Mouse (Mus musculus): ENCODE results near the gene Lgr4. TPM values are rescaled to one million over a fixed set of nuclear protein-coding genes. Genes with fewer than 3 reads are reported as not detected.
A peak's percentile ranks its signal among the peaks of the same experiment; 100 is the strongest.

The Lgr4 gene
- polyA plus RNA-seq, 1 experiment from 2014 or later, result 3.5 TPM

- Histone ChIP-seq H3K36me3 (ENCODE audit: control insufficient read depth, insufficient read depth) (peaks cover 7% of the 10 kb centered on the region), H3K4me1 (ENCODE audit: control insufficient read depth, low read depth, low read length) (peaks cover 23% of the 10 kb centered on the region), H3K9ac (ENCODE audit: low read depth, low read length) (peak within 1 kb of the TSS; percentile 93), H3K4me2 (ENCODE audit: low read depth, low read length) (peak within 1 kb of the TSS; percentile 88), H3K4me3 (ENCODE audit: low read depth, low read length) (peak within 1 kb of the TSS; percentile 95), H3K27ac (ENCODE audit: low read length) (peak within 1 kb of the TSS; percentile 81), H3K9me3 (replicated peaks; ENCODE audit: control insufficient read depth, low read length) (no peaks in the 10 kb centered on the region), H3K27me3 (ENCODE audit: control insufficient read depth, insufficient read depth, low read depth, low read length) (no peaks in the 10 kb centered on the region)
- ATAC-seq (ENCODE audit: low read depth), result peak; percentile 99
- 0% methylated on average over 55 of the region's 55 CpGs for WGBS (ENCODE audit: insufficient replicate concordance)
Observed at GRCm38 (mm10) chr2:110017616-110018505, 100.4 kb downstream of the Lgr4 start, which contains the start of gene Ccdc34. Gene Ccdc34, plus strand, starts transcription at chr2:110017817.

GRCm38 (mm10) chr2:110019656-110020055 is 102.2 kb downstream of the Lgr4 start:
- peak overlapping the region; percentile 88 for H3K4me2 ChIP-seq (ENCODE audit: low read depth, low read length)
- peak overlapping the region; percentile 95 for H3K4me3 ChIP-seq (ENCODE audit: low read depth, low read length)
- no peaks in the 10 kb centered on the region for H3K27me3 ChIP-seq (ENCODE audit: control insufficient read depth, insufficient read depth, low read depth, low read length)
- no peaks in the 10 kb centered on the region for H3K9me3 ChIP-seq (replicated peaks; ENCODE audit: control insufficient read depth, low read length)
- 86% methylated on average over 4 of the region's 4 CpGs for WGBS (ENCODE audit: insufficient replicate concordance)
- H3K4me1 ChIP-seq (ENCODE audit: control insufficient read depth, low read depth, low read length), result peaks cover 23% of the 10 kb centered on the region
- no peak overlapping the region for H3K27ac ChIP-seq (ENCODE audit: low read length)
- peaks cover 11% of the 10 kb centered on the region for H3K36me3 ChIP-seq (ENCODE audit: control insufficient read depth, insufficient read depth)
- H3K9ac ChIP-seq (ENCODE audit: low read depth, low read length), result peak overlapping the region; percentile 93
- ATAC-seq (ENCODE audit: low read depth), result no peak

GRCm38 (mm10) chr2:110020430-110020829 is 103.0 kb downstream of the Lgr4 start:
- H3K9me3 ChIP-seq (replicated peaks; ENCODE audit: control insufficient read depth, low read length), result no peaks in the 10 kb centered on the region
- H3K4me1 ChIP-seq (ENCODE audit: control insufficient read depth, low read depth, low read length), result peaks cover 23% of the 10 kb centered on the region
- H3K27me3 ChIP-seq (ENCODE audit: control insufficient read depth, insufficient read depth, low read depth, low read length), result no peaks in the 10 kb centered on the region
- no peak overlapping the region for H3K9ac ChIP-seq (ENCODE audit: low read depth, low read length)
- H3K27ac ChIP-seq (ENCODE audit: low read length), result no peak overlapping the region
- H3K4me2 ChIP-seq (ENCODE audit: low read depth, low read length), result peak overlapping the region; percentile 88; the same call in 1 of the 2 replicates
- H3K36me3 ChIP-seq (ENCODE audit: control insufficient read depth, insufficient read depth), result peaks cover 11% of the 10 kb centered on the region
- H3K4me3 ChIP-seq (ENCODE audit: low read depth, low read length), result no peak overlapping the region
- no peak for ATAC-seq (ENCODE audit: low read depth)
- 83% methylated on average over 1 of the region's 1 CpGs for WGBS (ENCODE audit: insufficient replicate concordance)

GRCm38 (mm10) chr2:110036265-110036664 is 118.8 kb downstream of the Lgr4 start:
- Histone ChIP-seq H3K4me2 (ENCODE audit: low read depth, low read length) (no peak overlapping the region), H3K4me3 (ENCODE audit: low read depth, low read length) (no peak overlapping the region), H3K4me1 (ENCODE audit: control insufficient read depth, low read depth, low read length) (no peaks in the 10 kb centered on the region; the same call in 1 of the 2 replicates), H3K9me3 (replicated peaks; ENCODE audit: control insufficient read depth, low read length) (no peaks in the 10 kb centered on the region), H3K36me3 (ENCODE audit: control insufficient read depth, insufficient read depth) (peaks cover 13% of the 10 kb centered on the region), H3K27ac (ENCODE audit: low read length) (no peak overlapping the region), H3K27me3 (ENCODE audit: control insufficient read depth, insufficient read depth, low read depth, low read length) (no peaks in the 10 kb centered on the region), H3K9ac (ENCODE audit: low read depth, low read length) (no peak overlapping the region)
- ATAC-seq (ENCODE audit: low read depth), result no peak
- 54% methylated on average over 4 of the region's 4 CpGs for WGBS (ENCODE audit: insufficient replicate concordance)

GRCm38 (mm10) chr2:110036665-110037064 is 119.2 kb downstream of the Lgr4 start:
- ATAC-seq (ENCODE audit: low read depth), result no peak; the same call in 1 of the 2 replicates
- Histone ChIP-seq H3K36me3 (ENCODE audit: control insufficient read depth, insufficient read depth) (peaks cover 15% of the 10 kb centered on the region), H3K4me3 (ENCODE audit: low read depth, low read length) (no peak overlapping the region), H3K27ac (ENCODE audit: low read length) (no peak overlapping the region), H3K9ac (ENCODE audit: low read depth, low read length) (peak overlapping the region; percentile 4; the same call in 1 of the 2 replicates), H3K27me3 (ENCODE audit: control insufficient read depth, insufficient read depth, low read depth, low read length) (no peaks in the 10 kb centered on the region), H3K4me2 (ENCODE audit: low read depth, low read length) (no peak overlapping the region), H3K4me1 (ENCODE audit: control insufficient read depth, low read depth, low read length) (no peaks in the 10 kb centered on the region; the same call in 1 of the 2 replicates), H3K9me3 (replicated peaks; ENCODE audit: control insufficient read depth, low read length) (no peaks in the 10 kb centered on the region)
- 59% methylated on average over 4 of the region's 4 CpGs for WGBS (ENCODE audit: insufficient replicate concordance)

GRCm38 (mm10) chr2:110037221-110037620 is 119.8 kb downstream of the Lgr4 start:
- Histone ChIP-seq H3K9ac (ENCODE audit: low read depth, low read length) (no peak overlapping the region), H3K27ac (ENCODE audit: low read length) (no peak overlapping the region), H3K36me3 (ENCODE audit: control insufficient read depth, insufficient read depth) (peaks cover 15% of the 10 kb centered on the region), H3K4me3 (ENCODE audit: low read depth, low read length) (no peak overlapping the region), H3K27me3 (ENCODE audit: control insufficient read depth, insufficient read depth, low read depth, low read length) (no peaks in the 10 kb centered on the region), H3K9me3 (replicated peaks; ENCODE audit: control insufficient read depth, low read length) (no peaks in the 10 kb centered on the region), H3K4me2 (ENCODE audit: low read depth, low read length) (no peak overlapping the region), H3K4me1 (ENCODE audit: control insufficient read depth, low read depth, low read length) (no peaks in the 10 kb centered on the region; the same call in 1 of the 2 replicates)
- WGBS (ENCODE audit: insufficient replicate concordance), result 72% methylated on average over 2 of the region's 2 CpGs
- ATAC-seq (ENCODE audit: low read depth), result no peak

GRCm38 (mm10) chr2:110038341-110038740 is 120.9 kb downstream of the Lgr4 start:
- Histone ChIP-seq H3K4me3 (ENCODE audit: low read depth, low read length) (no peak overlapping the region), H3K9ac (ENCODE audit: low read depth, low read length) (no peak overlapping the region), H3K36me3 (ENCODE audit: control insufficient read depth, insufficient read depth) (peaks cover 10% of the 10 kb centered on the region), H3K4me2 (ENCODE audit: low read depth, low read length) (no peak overlapping the region), H3K27ac (ENCODE audit: low read length) (no peak overlapping the region), H3K27me3 (ENCODE audit: control insufficient read depth, insufficient read depth, low read depth, low read length) (no peaks in the 10 kb centered on the region), H3K9me3 (replicated peaks; ENCODE audit: control insufficient read depth, low read length) (no peaks in the 10 kb centered on the region), H3K4me1 (ENCODE audit: control insufficient read depth, low read depth, low read length) (no peaks in the 10 kb centered on the region; the same call in 1 of the 2 replicates)
- WGBS (ENCODE audit: insufficient replicate concordance), result 81% methylated on average over 5 of the region's 5 CpGs
- ATAC-seq (ENCODE audit: low read depth), result no peak

GRCm38 (mm10) chr2:110042861-110043760 is 125.7 kb downstream of the Lgr4 start:
- Histone ChIP-seq H3K4me1 (ENCODE audit: control insufficient read depth, low read depth, low read length) (no peaks in the 10 kb centered on the region), H3K4me2 (ENCODE audit: low read depth, low read length) (no peak overlapping the region), H3K9ac (ENCODE audit: low read depth, low read length) (no peak overlapping the region), H3K9me3 (replicated peaks; ENCODE audit: control insufficient read depth, low read length) (no peaks in the 10 kb centered on the region), H3K27ac (ENCODE audit: low read length) (no peak overlapping the region), H3K27me3 (ENCODE audit: control insufficient read depth, insufficient read depth, low read depth, low read length) (no peaks in the 10 kb centered on the region), H3K36me3 (ENCODE audit: control insufficient read depth, insufficient read depth) (peaks cover 2% of the 10 kb centered on the region), H3K4me3 (ENCODE audit: low read depth, low read length) (no peak overlapping the region)
- WGBS (ENCODE audit: insufficient replicate concordance), result 82% methylated on average over 5 of the region's 5 CpGs
- no peak for ATAC-seq (ENCODE audit: low read depth)
